Mouse (Mus musculus): ENCODE results near the gene Gm44503. TPM values are rescaled to one million over a fixed set of nuclear protein-coding genes. Genes with fewer than 3 reads are reported as not detected.

The Gm44503 gene
- polyA plus RNA-seq, 1 experiment from 2014 or later: not detected

DNA sequence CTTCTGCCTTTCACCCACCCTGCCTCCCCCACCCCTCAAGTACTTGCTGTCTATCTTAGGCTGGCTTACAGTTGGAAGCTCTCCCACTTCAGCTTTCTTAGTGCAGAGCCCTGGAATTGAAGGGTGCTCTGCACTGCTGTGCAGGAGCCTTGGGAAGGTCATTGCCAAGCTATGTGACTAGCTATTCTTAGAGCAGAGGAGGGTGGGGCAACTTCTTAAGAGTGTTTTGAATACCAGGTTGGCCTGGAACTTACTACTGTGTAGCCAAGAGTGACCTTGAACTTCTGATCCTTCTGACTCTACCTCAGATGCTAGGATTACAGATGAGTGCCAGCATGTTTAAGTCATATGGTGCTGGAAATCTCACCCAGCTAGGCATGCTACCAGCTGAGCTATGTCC is 37.5 kb downstream of the Gm44503 start:
- Histone ChIP-seq H3K27me3 (ENCODE audit: insufficient read depth, low read length) (no peaks in the 10 kb centered on the region), H3K4me2 (ENCODE audit: low read depth, low read length) (no peak overlapping the region), H3K4me3 (ENCODE audit: low read depth, low read length) (no peak overlapping the region), H3K27ac (ENCODE audit: low read depth) (no peak overlapping the region), H3K9me3 (ENCODE audit: low read length) (no peaks in the 10 kb centered on the region), H3K36me3 (replicated peaks; ENCODE audit: insufficient read depth, low read length) (no peaks in the 10 kb centered on the region), H3K9ac (replicated peaks) (no peak overlapping the region), H3K4me1 (ENCODE audit: insufficient read depth) (no peaks in the 10 kb centered on the region)
- DNase-seq (no peak), ATAC-seq (no peak)
- no peak for TF ChIP-seq EP300 (IDR thresholded peaks at IDR 0.05; ENCODE audit: low read depth)

DNA sequence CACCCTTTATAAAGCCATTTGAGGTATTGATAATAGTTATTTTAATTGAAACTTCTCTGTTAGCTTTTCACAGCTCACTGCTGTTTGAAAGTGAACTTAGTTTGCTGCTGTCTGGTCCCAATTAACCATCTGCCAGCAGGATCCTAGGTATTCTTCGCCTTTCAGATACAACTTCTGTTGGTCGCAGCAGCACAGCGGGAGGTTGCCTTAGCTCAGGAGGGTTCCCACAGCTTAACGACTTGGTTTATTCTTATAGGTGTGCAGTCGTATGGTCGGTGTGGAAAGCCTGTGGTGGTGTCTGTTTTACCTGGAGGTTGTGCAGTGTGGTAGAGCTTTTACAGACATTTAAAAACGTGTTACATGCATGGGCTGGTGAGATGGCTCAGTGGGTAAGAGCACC is 38.2 kb downstream of the Gm44503 start:
- DNase-seq (no peak), ATAC-seq (no peak)
- no peaks in the 10 kb centered on the region for H3K4me1 ChIP-seq (ENCODE audit: insufficient read depth)
- no peak overlapping the region for H3K4me2 ChIP-seq (ENCODE audit: low read depth, low read length)
- TF ChIP-seq EP300 (IDR thresholded peaks at IDR 0.05; ENCODE audit: low read depth) (no peak), CTCF (IDR thresholded peaks at IDR 0.05; ENCODE audit: low read depth) (no peak)
- no peak overlapping the region for H3K27ac ChIP-seq (ENCODE audit: low read depth)
- no peak overlapping the region for H3K9ac ChIP-seq (replicated peaks)
- H3K4me3 ChIP-seq (ENCODE audit: low read depth, low read length): no peak overlapping the region
- H3K27me3 ChIP-seq (ENCODE audit: insufficient read depth, low read length): no peaks in the 10 kb centered on the region
- WGBS (ENCODE audit: insufficient replicate concordance): 73% methylated on average over 7 of the region's 7 CpGs
- H3K9me3 ChIP-seq (ENCODE audit: low read length): no peaks in the 10 kb centered on the region
- no peaks in the 10 kb centered on the region for H3K36me3 ChIP-seq (replicated peaks; ENCODE audit: insufficient read depth, low read length)

- Histone ChIP-seq H3K27ac (ENCODE audit: low read depth) (no peak overlapping the region), H3K36me3 (replicated peaks; ENCODE audit: insufficient read depth, low read length) (0 out of 2 replicates have a peak, but pooled peaks cover 3% of the 10 kb centered on the region), H3K4me1 (ENCODE audit: insufficient read depth) (no peaks in the 10 kb centered on the region), H3K4me2 (ENCODE audit: low read depth, low read length) (no peak overlapping the region), H3K9ac (replicated peaks) (no peak overlapping the region), H3K4me3 (ENCODE audit: low read depth, low read length) (no peak overlapping the region), H3K27me3 (ENCODE audit: insufficient read depth, low read length) (no peaks in the 10 kb centered on the region), H3K9me3 (ENCODE audit: low read length) (no peaks in the 10 kb centered on the region)
- DNase-seq (no peak), ATAC-seq (no peak)
- 82% methylated on average over 2 of the region's 2 CpGs for WGBS (ENCODE audit: insufficient replicate concordance)
- TF ChIP-seq CTCF (IDR thresholded peaks at IDR 0.05; ENCODE audit: low read depth) (peak; percentile 24), EP300 (IDR thresholded peaks at IDR 0.05; ENCODE audit: low read depth) (no peak)
Measured at GRCm38 (mm10) chr9:73000487-73000886, 41.8 kb downstream of the Gm44503 start.

- 58% methylated on average over 13 of the region's 13 CpGs for WGBS (ENCODE audit: insufficient replicate concordance)
- TF ChIP-seq EP300 (IDR thresholded peaks at IDR 0.05; ENCODE audit: low read depth) (no peak), CTCF (IDR thresholded peaks at IDR 0.05; ENCODE audit: low read depth) (no peak)
- H3K9me3 ChIP-seq (ENCODE audit: low read length): no peaks in the 10 kb centered on the region
Measured at GRCm38 (mm10) chr9:73001314-73002011, 42.8 kb downstream of the Gm44503 start.

DNA sequence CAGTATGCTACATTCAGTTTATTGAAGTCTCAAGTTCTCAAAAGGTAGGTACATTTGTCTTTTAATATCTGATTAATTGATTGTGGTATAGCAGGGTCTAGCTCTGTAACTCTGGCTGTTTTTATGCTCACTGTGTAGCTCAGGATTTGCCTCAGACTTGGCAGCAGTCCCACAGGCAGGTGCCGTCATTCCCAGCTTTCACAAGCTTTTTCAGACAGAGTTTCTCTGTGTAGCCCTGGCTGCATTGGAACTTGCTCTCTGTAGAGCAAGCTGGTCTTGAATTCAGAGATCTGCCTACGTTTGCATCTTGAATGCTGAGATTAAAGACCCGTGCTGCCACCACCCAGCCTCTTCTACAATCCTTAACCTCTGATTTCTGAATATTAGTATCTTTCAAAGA is 43.5 kb downstream of the Gm44503 start:
- Histone ChIP-seq H3K9me3 (ENCODE audit: low read length) (no peaks in the 10 kb centered on the region), H3K4me1 (ENCODE audit: insufficient read depth) (no peaks in the 10 kb centered on the region), H3K4me3 (ENCODE audit: low read depth, low read length) (no peak overlapping the region), H3K9ac (replicated peaks) (no peak overlapping the region), H3K27ac (ENCODE audit: low read depth) (peak overlapping the region; percentile 5), H3K27me3 (ENCODE audit: insufficient read depth, low read length) (no peaks in the 10 kb centered on the region), H3K4me2 (ENCODE audit: low read depth, low read length) (no peak overlapping the region), H3K36me3 (replicated peaks; ENCODE audit: insufficient read depth, low read length) (peaks cover 10% of the 10 kb centered on the region; the same call in 1 of the 2 replicates)
- TF ChIP-seq EP300 (IDR thresholded peaks at IDR 0.05; ENCODE audit: low read depth) (no peak), CTCF (IDR thresholded peaks at IDR 0.05; ENCODE audit: low read depth) (no peak)
- WGBS (ENCODE audit: insufficient replicate concordance): 66% methylated on average over 3 of the region's 3 CpGs
- DNase-seq (peak; percentile 52), ATAC-seq (peak; percentile 68)

More at GRCm38 (mm10) chr9:73001314-73002011, 42.8 kb downstream of the Gm44503 start:
- peaks cover 10% of the 10 kb centered on the region; the same call in 1 of the 2 replicates for H3K36me3 ChIP-seq (replicated peaks; ENCODE audit: insufficient read depth, low read length)
- no peak overlapping the region for H3K4me2 ChIP-seq (ENCODE audit: low read depth, low read length)
- DNase-seq (no peak), ATAC-seq (no peak)
- no peaks in the 10 kb centered on the region for H3K4me1 ChIP-seq (ENCODE audit: insufficient read depth)
- no peak overlapping the region for H3K9ac ChIP-seq (replicated peaks)
- no peak overlapping the region for H3K4me3 ChIP-seq (ENCODE audit: low read depth, low read length)
- peak overlapping the region; percentile 53 for H3K27ac ChIP-seq (ENCODE audit: low read depth)
- H3K27me3 ChIP-seq (ENCODE audit: insufficient read depth, low read length): no peaks in the 10 kb centered on the region

- Histone ChIP-seq H3K4me3 (ENCODE audit: low read depth, low read length) (no peak overlapping the region), H3K4me2 (ENCODE audit: low read depth, low read length) (no peak overlapping the region), H3K36me3 (replicated peaks; ENCODE audit: insufficient read depth, low read length) (peaks cover 10% of the 10 kb centered on the region; the same call in 1 of the 2 replicates), H3K27me3 (ENCODE audit: insufficient read depth, low read length) (no peaks in the 10 kb centered on the region), H3K27ac (ENCODE audit: low read depth) (no peak overlapping the region), H3K9me3 (ENCODE audit: low read length) (no peaks in the 10 kb centered on the region), H3K4me1 (ENCODE audit: insufficient read depth) (no peaks in the 10 kb centered on the region), H3K9ac (replicated peaks) (no peak overlapping the region)
- no peak for TF ChIP-seq CTCF (IDR thresholded peaks at IDR 0.05; ENCODE audit: low read depth)
- TF ChIP-seq EP300 (IDR thresholded peaks at IDR 0.05; ENCODE audit: low read depth): no peak
- DNase-seq (no peak), ATAC-seq (no peak)
- WGBS (ENCODE audit: insufficient replicate concordance): 89% methylated on average over 8 of the region's 8 CpGs
Measured at GRCm38 (mm10) chr9:73004076-73004475, 45.4 kb downstream of the Gm44503 start.
